Mouse (Mus musculus) lung, postnatal 14 days (tissue): ENCODE measurements at regions not wholly inside any gene's neighbourhood (a gene's known extent, or its start where the extent isn't known, plus 50 kb on each side); places are given as distances from the start of the nearest gene placed in this dataset.
A peak's percentile ranks its signal among the peaks of the same experiment; 100 is the strongest.

ENCODE experiments used
- DNase-seq: peaks from one replicate; pipeline ENCODE4 v3.0.0; 2021

- no peak for DNase-seq
Observed at GRCm38 (mm10) chrX:140164859-140165258, 102.2 kb downstream of the Pih1h3b start.

GRCm38 (mm10) chrX:140165966-140166365, 103.3 kb downstream of the Pih1h3b start:
- no peak for DNase-seq

- DNase-seq = no peak
Observed at GRCm38 (mm10) chrX:140179850-140180249, 117.2 kb downstream of the Pih1h3b start.

DNA sequence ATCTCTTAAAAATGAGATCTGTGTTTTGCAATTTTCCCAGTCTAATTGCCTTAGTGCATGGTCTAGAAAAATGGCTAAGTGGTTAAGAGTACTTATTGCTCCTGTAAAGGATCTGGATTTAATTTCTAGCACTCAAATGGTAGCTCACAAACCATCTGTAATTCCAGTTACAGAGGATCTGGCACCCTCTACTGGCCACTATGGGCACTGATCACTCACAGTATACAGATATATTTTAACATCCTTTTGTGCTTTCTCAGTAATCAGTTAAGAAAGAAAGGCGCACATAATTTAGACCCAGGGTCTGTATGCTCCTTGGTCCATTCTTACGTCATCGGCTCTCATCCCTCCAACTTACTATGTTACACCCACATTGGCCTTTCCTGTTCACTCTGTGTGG, 120.3 kb downstream of the Pih1h3b start:
- peak; percentile 7 for DNase-seq

DNA sequence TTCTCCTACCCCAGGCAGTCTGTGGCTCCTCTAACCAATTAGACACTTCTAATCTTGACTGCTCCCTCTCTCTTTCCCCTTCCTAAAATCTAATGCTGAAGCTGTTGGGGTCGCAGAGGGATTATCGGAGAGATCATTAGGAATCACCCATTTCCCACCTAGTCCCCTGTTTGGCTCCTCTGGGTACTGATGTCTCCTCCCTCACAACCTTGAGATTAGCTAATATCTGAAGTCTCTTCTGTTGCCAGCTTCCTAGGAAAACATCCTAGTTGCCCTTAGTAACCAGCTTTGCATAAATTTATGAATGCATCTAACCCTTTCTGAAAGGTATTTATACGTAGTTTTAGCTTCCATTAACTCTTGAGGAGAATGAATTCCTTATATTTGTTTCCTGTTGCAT, 138.4 kb upstream of the Frmpd3 start:
- no peak for DNase-seq

DNA sequence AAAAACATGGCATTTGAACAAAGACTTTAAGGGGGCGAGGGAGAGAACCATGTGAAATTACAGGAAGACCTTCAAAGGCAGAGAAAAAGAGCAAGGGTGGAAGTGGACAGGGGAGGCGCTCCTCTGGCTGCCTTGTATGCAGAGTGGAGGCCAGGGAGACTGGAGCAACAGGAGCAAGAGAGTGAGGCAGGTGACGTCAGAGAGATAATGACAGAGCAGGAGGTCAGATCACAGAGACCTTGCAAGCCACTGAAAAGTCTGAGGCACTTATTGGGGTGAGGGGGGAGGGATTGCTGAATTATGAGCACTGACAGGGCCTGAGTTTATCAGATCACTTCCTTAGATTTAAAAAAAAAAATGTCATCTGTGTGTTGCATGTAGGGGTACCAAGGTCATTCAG, 133.3 kb upstream of the Frmpd3 start:
- no peak for DNase-seq

GRCm38 (mm10) chrX:140212644-140213361, 129.3 kb upstream of the Frmpd3 start:
- no peak for DNase-seq

GRCm38 (mm10) chrX:140214198-140214849, 127.7 kb upstream of the Frmpd3 start:
- DNase-seq = no peak

GRCm38 (mm10) chrX:140255790-140256189, 86.3 kb upstream of the Frmpd3 start:
- no peak for DNase-seq

- DNase-seq = no peak
Observed at GRCm38 (mm10) chrX:140269742-140270457, 72.2 kb upstream of the Frmpd3 start.

GRCm38 (mm10) chrX:140277327-140277947, 64.6 kb upstream of the Frmpd3 start:
- no peak for DNase-seq

GRCm38 (mm10) chrX:140277978-140278729, 63.9 kb upstream of the Frmpd3 start:
- DNase-seq = no peak

GRCm38 (mm10) chrX:140279266-140279665, 62.8 kb upstream of the Frmpd3 start:
- DNase-seq = no peak

- DNase-seq = no peak
Observed at GRCm38 (mm10) chrX:140280016-140280415, 62.0 kb upstream of the Frmpd3 start.
